Mouse (Mus musculus): ENCODE measurements around the gene Nfasc. TPM values are rescaled to one million over a fixed set of nuclear protein-coding genes. Genes with fewer than 3 reads are reported as not detected.

Gene Nfasc
- polyA plus RNA-seq, 1 experiment, result not detected

GRCm38 (mm10) chr1:132592145-132592544, 149.5 kb downstream of the Nfasc start:
- Histone ChIP-seq H3K4me1 (ENCODE audit: control insufficient read depth, insufficient read depth, low read length) (no peaks in the 10 kb centered on the region), H3K4me3 (ENCODE audit: insufficient read depth, low read length) (no peak overlapping the region), H3K27ac (ENCODE audit: insufficient read depth, low read depth, low read length) (no peak overlapping the region)
- no peak for TF ChIP-seq POLR2A (IDR thresholded peaks at IDR 0.05; ENCODE audit: borderline replicate concordance, low read depth, low read length)
- no peak for TF ChIP-seq CTCF (IDR thresholded peaks at IDR 0.05; ENCODE audit: low read depth, low read length)

GRCm38 (mm10) chr1:132591399-132591930, 150.1 kb downstream of the Nfasc start:
- Histone ChIP-seq H3K27ac (ENCODE audit: insufficient read depth, low read depth, low read length) (no peak overlapping the region), H3K4me1 (ENCODE audit: control insufficient read depth, insufficient read depth, low read length) (no peaks in the 10 kb centered on the region), H3K4me3 (ENCODE audit: insufficient read depth, low read length) (no peak overlapping the region)
- TF ChIP-seq POLR2A (IDR thresholded peaks at IDR 0.05; ENCODE audit: borderline replicate concordance, low read depth, low read length) (no peak), CTCF (IDR thresholded peaks at IDR 0.05; ENCODE audit: low read depth, low read length) (no peak)

- no peaks in the 10 kb centered on the region for H3K4me1 ChIP-seq (ENCODE audit: control insufficient read depth, insufficient read depth, low read length)
- no peak for TF ChIP-seq POLR2A (IDR thresholded peaks at IDR 0.05; ENCODE audit: borderline replicate concordance, low read depth, low read length)
- TF ChIP-seq CTCF (IDR thresholded peaks at IDR 0.05; ENCODE audit: low read depth, low read length), result no peak
- no peak overlapping the region for H3K4me3 ChIP-seq (ENCODE audit: insufficient read depth, low read length)
- H3K27ac ChIP-seq (ENCODE audit: insufficient read depth, low read depth, low read length), result no peak overlapping the region
Observed at GRCm38 (mm10) chr1:132586679-132587201, 154.9 kb downstream of the Nfasc start.

- H3K27ac ChIP-seq (ENCODE audit: insufficient read depth, low read depth, low read length), result no peak overlapping the region
- H3K4me1 ChIP-seq (ENCODE audit: control insufficient read depth, insufficient read depth, low read length), result no peaks in the 10 kb centered on the region
- TF ChIP-seq POLR2A (IDR thresholded peaks at IDR 0.05; ENCODE audit: borderline replicate concordance, low read depth, low read length) (no peak), CTCF (IDR thresholded peaks at IDR 0.05; ENCODE audit: low read depth, low read length) (no peak)
- no peak overlapping the region for H3K4me3 ChIP-seq (ENCODE audit: insufficient read depth, low read length)
Observed at GRCm38 (mm10) chr1:132585376-132585775, 156.2 kb downstream of the Nfasc start.

GRCm38 (mm10) chr1:132582998-132583604, 158.5 kb downstream of the Nfasc start:
- TF ChIP-seq POLR2A (IDR thresholded peaks at IDR 0.05; ENCODE audit: borderline replicate concordance, low read depth, low read length) (no peak), CTCF (IDR thresholded peaks at IDR 0.05; ENCODE audit: low read depth, low read length) (no peak)
- Histone ChIP-seq H3K27ac (ENCODE audit: insufficient read depth, low read depth, low read length) (no peak overlapping the region), H3K4me1 (ENCODE audit: control insufficient read depth, insufficient read depth, low read length) (no peaks in the 10 kb centered on the region), H3K4me3 (ENCODE audit: insufficient read depth, low read length) (no peak overlapping the region)

- Histone ChIP-seq H3K27ac (ENCODE audit: insufficient read depth, low read depth, low read length) (no peak overlapping the region), H3K4me1 (ENCODE audit: control insufficient read depth, insufficient read depth, low read length) (no peaks in the 10 kb centered on the region), H3K4me3 (ENCODE audit: insufficient read depth, low read length) (no peak overlapping the region)
- no peak for TF ChIP-seq POLR2A (IDR thresholded peaks at IDR 0.05; ENCODE audit: borderline replicate concordance, low read depth, low read length)
- no peak for TF ChIP-seq CTCF (IDR thresholded peaks at IDR 0.05; ENCODE audit: low read depth, low read length)
Observed at GRCm38 (mm10) chr1:132581845-132582839, 159.5 kb downstream of the Nfasc start.

GRCm38 (mm10) chr1:132580063-132580462, 161.5 kb downstream of the Nfasc start:
- H3K27ac ChIP-seq (ENCODE audit: insufficient read depth, low read depth, low read length), result no peak overlapping the region
- H3K4me3 ChIP-seq (ENCODE audit: insufficient read depth, low read length), result no peak overlapping the region
- no peaks in the 10 kb centered on the region for H3K4me1 ChIP-seq (ENCODE audit: control insufficient read depth, insufficient read depth, low read length)
- TF ChIP-seq CTCF (IDR thresholded peaks at IDR 0.05; ENCODE audit: low read depth, low read length) (no peak), POLR2A (IDR thresholded peaks at IDR 0.05; ENCODE audit: borderline replicate concordance, low read depth, low read length) (no peak)

- no peak overlapping the region for H3K27ac ChIP-seq (ENCODE audit: insufficient read depth, low read depth, low read length)
- TF ChIP-seq POLR2A (IDR thresholded peaks at IDR 0.05; ENCODE audit: borderline replicate concordance, low read depth, low read length), result no peak
- no peak for TF ChIP-seq CTCF (IDR thresholded peaks at IDR 0.05; ENCODE audit: low read depth, low read length)
Observed at GRCm38 (mm10) chr1:132576845-132577244, 164.8 kb downstream of the Nfasc start.

GRCm38 (mm10) chr1:132572851-132573250, 168.7 kb downstream of the Nfasc start:
- H3K4me1 ChIP-seq (ENCODE audit: control insufficient read depth, insufficient read depth, low read length), result no peaks in the 10 kb centered on the region
- no peak for TF ChIP-seq POLR2A (IDR thresholded peaks at IDR 0.05; ENCODE audit: borderline replicate concordance, low read depth, low read length)
- no peak for TF ChIP-seq CTCF (IDR thresholded peaks at IDR 0.05; ENCODE audit: low read depth, low read length)
- no peak overlapping the region for H3K4me3 ChIP-seq (ENCODE audit: insufficient read depth, low read length)
- H3K27ac ChIP-seq (ENCODE audit: insufficient read depth, low read depth, low read length), result no peak overlapping the region

More at GRCm38 (mm10) chr1:132576845-132577244, 164.8 kb downstream of the Nfasc start:
- Histone ChIP-seq H3K4me3 (ENCODE audit: insufficient read depth, low read length) (no peak overlapping the region), H3K4me1 (ENCODE audit: control insufficient read depth, insufficient read depth, low read length) (no peaks in the 10 kb centered on the region)
